Mouse (Mus musculus) left cerebral cortex, adult 2 months (tissue): ENCODE measurements around the gene Amd1. TPM values are rescaled to one million over a fixed set of nuclear protein-coding genes. Genes with fewer than 3 reads are reported as not detected.

ENCODE experiments used
- DNase-seq, 2 experiments: peaks; one replicate each; pipeline ENCODE4 v3.0.0; 2021 to 2022; ENCODE audit warnings: low spot score in 2 of 2, mixed read lengths in 1 of 2; ENCODE audit errors: extremely low spot score in 1 of 2
- H3K27ac ChIP-seq: fragments of 200-600 bp; 2 replicates; pipeline ENCODE4 v1.8.1; 2022
- H3K4me3 ChIP-seq: fragments of 200-600 bp; 2 replicates; pipeline ENCODE4 v1.8.1; 2022
- CTCF ChIP-seq: fragments of 200-600 bp; IDR thresholded peaks from 2 replicates; pipeline ENCODE4 v1.8.1; 2022; ENCODE audit warnings: antibody characterized with exemption, mild to moderate bottlenecking, moderate library complexity
- intact Hi-C: fragments of 180-260 bp; cut with DNase I; formaldehyde crosslinking; loops from one replicate; pipeline ENCODE4 v1.15.1; 2025
- total RNA-seq, 2 experiments: library from RNA; stranded (reverse); gene quantifications; 2 replicates each; pipeline ENCODE4 v1.2.3; 2021

The Amd1 gene
- total RNA-seq, 2 experiments from 2014 or later, result 85.7 to 86.1 TPM

- no peak for DNase-seq
- TF ChIP-seq CTCF, result no peak
- Histone ChIP-seq H3K27ac (no peak overlapping the region), H3K4me3 (no peak overlapping the region)
- intact Hi-C loops, result no loop called here
These were observed 39.8 kb downstream of the Amd1 start for GRCm38 (mm10) chr10:40262200-40262599.

GRCm38 (mm10) chr10:40260305-40260704 lies 41.7 kb downstream of the Amd1 start:
- no peak for DNase-seq
- Histone ChIP-seq H3K4me3 (no peak overlapping the region), H3K27ac (no peak overlapping the region)
- intact Hi-C loops, result no loop called here
- TF ChIP-seq CTCF, result no peak

DNA sequence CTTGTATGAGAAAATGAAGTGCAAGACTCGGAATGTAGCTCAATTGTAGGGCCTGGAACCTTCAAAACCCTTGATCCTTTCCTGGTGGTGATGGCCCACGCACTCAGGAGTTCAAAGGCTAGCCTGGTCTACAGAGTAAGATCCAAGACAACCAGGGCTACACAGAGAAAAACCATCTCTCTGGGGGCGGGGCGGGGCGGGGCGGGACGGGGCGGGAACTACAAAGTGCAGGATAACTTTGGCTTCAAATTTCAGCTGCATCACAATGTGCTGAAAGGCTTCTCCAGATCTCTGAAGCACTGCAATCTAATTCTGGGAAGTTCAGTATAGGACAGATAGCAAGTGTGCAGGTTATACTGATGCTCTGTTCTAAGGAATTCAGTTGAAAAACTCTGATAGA lies 42.4 kb downstream of the Amd1 start:
- intact Hi-C loops, result loop anchor here (1.0 to 2.0 kb wide), 2 partner anchors 89 to 266 kb away; no protein-coding TSS in a partner anchor
- no peak for DNase-seq
- H3K4me3 ChIP-seq, result no peak overlapping the region
- no peak for TF ChIP-seq CTCF
- no peak overlapping the region for H3K27ac ChIP-seq

DNA sequence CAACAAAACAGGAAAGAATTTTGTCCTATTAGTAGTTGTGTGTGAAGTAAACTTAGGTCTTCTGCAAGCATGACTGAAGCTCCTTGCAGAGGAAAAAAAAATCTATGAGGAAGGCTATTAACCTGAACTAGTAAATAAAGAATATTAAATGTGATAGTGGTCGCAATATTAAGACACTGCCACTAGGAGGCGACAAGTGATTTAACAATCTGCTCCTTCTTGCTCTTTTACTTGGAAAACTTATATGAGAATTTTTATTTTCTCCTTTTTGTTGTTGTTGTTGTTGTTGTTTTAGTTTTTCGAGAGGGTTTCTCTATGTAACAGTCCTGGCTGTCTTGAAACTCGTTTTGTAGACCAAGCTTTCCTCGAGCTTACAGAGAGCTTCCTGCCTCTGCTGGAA lies 43.0 kb downstream of the Amd1 start:
- peak; percentile 80 for TF ChIP-seq CTCF
- H3K27ac ChIP-seq, result peak overlapping the region; percentile 55
- peak overlapping the region; percentile 22; the same call in 1 of the 2 replicates for H3K4me3 ChIP-seq
- DNase-seq, result peak; percentile 26 to 36
- intact Hi-C loops, result loop anchor here (1.0 to 2.0 kb wide), 3 partner anchors 43 to 266 kb away; partner anchors contain the start of gene Amd1

DNA sequence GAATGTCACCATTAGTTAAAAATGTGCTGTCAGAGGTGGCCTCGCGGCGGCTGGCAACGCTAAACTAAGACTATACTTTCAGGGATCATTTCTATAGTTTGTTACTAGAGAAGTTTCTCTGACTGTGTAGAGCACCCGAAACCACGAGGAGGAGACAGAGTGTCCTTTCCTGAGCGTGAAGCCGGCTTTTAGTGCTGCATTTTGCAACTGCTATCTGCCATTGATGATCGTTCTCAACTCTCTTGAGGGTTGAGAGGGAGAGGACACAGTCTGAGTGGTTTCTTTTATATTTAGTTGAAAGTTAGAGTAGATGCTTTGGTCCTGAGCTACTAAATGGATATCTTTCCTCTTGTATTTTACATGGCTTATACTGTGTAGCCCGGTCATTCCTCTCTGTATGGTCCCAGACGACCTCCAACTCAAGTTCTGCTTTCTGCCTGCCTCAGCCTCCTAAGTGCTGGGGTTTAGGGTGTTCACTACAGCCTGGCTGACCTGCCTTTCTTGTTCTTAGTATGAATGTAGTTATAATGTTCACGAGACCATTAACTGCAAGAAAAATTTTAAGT lies 43.5 kb downstream of the Amd1 start:
- peak overlapping the region; percentile 55 for H3K27ac ChIP-seq
- peak overlapping the region; percentile 22 for H3K4me3 ChIP-seq
- DNase-seq, result peak; percentile 37 to 38
- intact Hi-C loops, result loop anchor here (1.0 to 2.0 kb wide), 2 partner anchors 44 to 90 kb away; partner anchors contain the start of gene Amd1
- TF ChIP-seq CTCF, result no peak; the same call in none of the 2 replicates

- peak; percentile 91 to 95 for DNase-seq
- peak within 1 kb of the TSS; percentile 83 for H3K27ac ChIP-seq
- intact Hi-C loops, result loop anchor here (1.0 to 2.0 kb wide), 3 partner anchors 10 to 91 kb away; partner anchors contain the start of genes Amd1 and Rpf2
- H3K4me3 ChIP-seq, result peak within 1 kb of the TSS; percentile 75
- no peak for TF ChIP-seq CTCF
These were observed 44.4 kb downstream of the Amd1 start, which contains the start of gene Gtf3c6 for GRCm38 (mm10) chr10:40257414-40258255. Gene Gtf3c6, minus strand, starts transcription at chr10:40258108.

DNA sequence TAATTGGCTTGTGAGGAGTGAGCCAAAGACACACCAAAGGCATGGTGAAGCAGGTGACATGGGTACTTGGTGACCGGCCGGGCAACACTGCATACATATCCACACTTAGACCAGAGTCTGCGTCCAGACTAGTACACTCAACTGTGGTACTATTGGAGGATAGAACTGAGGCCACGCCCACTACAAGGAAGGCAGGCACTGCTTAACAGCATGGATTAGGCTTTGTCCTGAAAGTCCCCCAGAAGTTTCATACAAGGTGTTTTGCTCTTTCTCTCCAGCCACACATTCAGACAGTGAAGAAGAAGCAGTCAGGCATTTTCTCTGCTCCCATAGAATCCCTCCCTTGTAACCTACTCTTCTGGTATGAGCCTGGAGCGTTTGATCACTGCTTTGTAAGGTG lies 45.3 kb downstream of the Amd1 start:
- peak in 1 of 2 experiments; percentile 40 for DNase-seq
- peak overlapping the region; percentile 75 for H3K4me3 ChIP-seq
- peak overlapping the region; percentile 83 for H3K27ac ChIP-seq
- TF ChIP-seq CTCF, result no peak
- intact Hi-C loops, result loop anchor here (1.0 kb wide), 1 partner anchor 9 kb away; the partner anchor contains the start of gene Rpf2

- intact Hi-C loops, result no loop called here
- H3K4me3 ChIP-seq, result no peak overlapping the region
- no peak overlapping the region for H3K27ac ChIP-seq
- no peak for TF ChIP-seq CTCF
- no peak for DNase-seq
These were observed 51.0 kb downstream of the Amd1 start for GRCm38 (mm10) chr10:40250969-40251368.

- peak; percentile 41 for TF ChIP-seq CTCF
- intact Hi-C loops, result no loop called here
- no peak for DNase-seq
- H3K27ac ChIP-seq, result no peak overlapping the region
- H3K4me3 ChIP-seq, result no peak overlapping the region
These were observed 52.4 kb downstream of the Amd1 start for GRCm38 (mm10) chr10:40249625-40250024.

GRCm38 (mm10) chr10:40247166-40247716 lies 54.7 kb downstream of the Amd1 start:
- H3K4me3 ChIP-seq, result peak overlapping the region; percentile 84
- H3K27ac ChIP-seq, result peak overlapping the region; percentile 60
- intact Hi-C loops, result loop anchor here (1.0 kb wide), 2 partner anchors 10 to 289 kb away; no protein-coding TSS in a partner anchor
- TF ChIP-seq CTCF, result no peak
- peak in 1 of 2 experiments; percentile 13 for DNase-seq

GRCm38 (mm10) chr10:40246374-40247165 lies 55.4 kb downstream of the Amd1 start, which contains the start of gene Rpf2:
Gene Rpf2, minus strand, starts transcription at chr10:40247036.
- Histone ChIP-seq H3K27ac (peak within 1 kb of the TSS; percentile 60), H3K4me3 (peak within 1 kb of the TSS; percentile 84)
- no peak for TF ChIP-seq CTCF
- DNase-seq, result peak; percentile 81 to 83
- intact Hi-C loops, result loop anchor here (1.0 kb wide), 3 partner anchors 11 to 288 kb away; partner anchors contain the start of gene Amd1
